Mouse (Mus musculus): Measurements from ENCODE around the gene Sept12. TPM values are rescaled to one million over a fixed set of nuclear protein-coding genes. Genes with fewer than 3 reads are reported as not detected.

The Sept12 gene
- polyA plus RNA-seq (2021; fragmentation: Nextera tagmentation) = not detected in 2 replicates
- long read RNA-seq, experiment 1 = 0 reads
- long read RNA-seq, experiment 2 = 0 reads

GRCm38 (mm10) chr16:4997553-4997952 is at the start of gene Sept12:
TSS of gene Sept12 (minus strand) at chr16:4997852.

DNA sequence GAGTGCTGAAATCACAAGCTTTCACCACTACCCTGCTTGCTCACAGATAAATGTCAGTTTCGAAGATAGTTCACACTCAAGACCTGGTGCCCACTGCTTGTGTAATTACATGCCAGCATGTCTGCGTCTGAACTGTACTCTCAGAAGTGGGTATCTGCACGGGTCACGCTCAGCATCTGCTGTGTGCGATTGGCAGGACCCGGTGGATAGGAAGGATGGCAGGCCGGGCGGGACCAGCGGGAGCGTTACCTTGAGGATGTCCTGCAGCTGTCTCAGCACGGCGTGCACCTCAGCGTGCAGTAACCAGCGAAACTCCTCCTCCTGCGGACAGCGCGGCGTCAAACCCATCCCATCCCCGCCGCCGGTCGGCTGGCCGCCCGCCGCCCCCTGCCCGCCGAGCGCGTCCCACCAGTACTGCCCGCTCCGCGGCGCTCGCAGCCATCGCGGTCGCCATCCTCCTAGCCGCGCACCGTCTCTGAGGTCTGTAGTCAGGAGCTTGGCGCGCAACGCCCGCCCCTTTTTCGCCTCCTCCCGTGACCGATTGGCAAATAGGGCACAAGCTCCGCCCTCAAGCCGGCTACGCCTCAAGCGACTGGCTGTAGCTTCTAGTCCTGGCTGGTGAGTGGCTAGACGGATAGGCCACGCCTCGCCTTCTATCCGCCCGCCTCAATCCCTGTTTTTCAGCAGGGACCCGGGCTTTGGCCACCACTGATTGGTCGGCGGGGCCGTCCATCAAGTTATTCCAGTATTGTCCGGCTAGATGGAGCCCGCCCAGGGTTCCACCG is 15.6 kb upstream of the Sept12 start, which contains the start of gene Rogdi:
Rogdi (minus strand) TSS at position 500 of the 785 bp plus-strand sequence.

DNA sequence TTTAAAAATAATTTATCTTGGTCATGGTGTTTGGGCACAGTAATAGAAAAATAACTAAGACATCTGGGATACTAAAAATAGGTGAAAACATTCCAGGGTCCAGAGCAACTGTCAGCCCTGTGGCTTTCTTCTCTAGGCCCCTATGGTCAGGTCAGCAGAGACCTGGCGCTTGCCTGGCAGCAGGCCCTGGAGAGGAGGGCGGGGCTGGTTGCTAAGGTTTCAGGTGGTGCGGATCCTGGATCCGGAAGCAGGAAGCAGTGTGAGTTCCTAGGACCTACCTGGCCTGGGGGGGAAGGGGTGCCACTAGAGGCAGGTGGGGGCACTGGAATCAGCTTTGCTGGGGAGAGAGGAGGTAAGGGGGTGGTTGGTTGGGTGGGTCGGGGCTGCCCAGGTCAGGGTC is 9.4 kb upstream of the Sept12 start, which contains the start of gene Smim22:
Smim22 (plus strand) TSS at position 222 of the 400 bp plus-strand sequence.

GRCm38 (mm10) chr16:4963797-4964709 is 33.6 kb downstream of the Sept12 start, which contains the start of gene Anks3:
TSS of gene Anks3 (minus strand) at chr16:4964205.

GRCm38 (mm10) chr16:4938461-4938860 is 59.2 kb downstream of the Sept12 start, which contains the start of gene Nudt16l1:
TSS of gene Nudt16l1 (plus strand) at chr16:4938761.

Other genes with a start within 250 kb of the Sept12 start
- 157 and 190 TPM in 2 replicates for gene Cdip1, start 207.6 kb downstream of the Sept12 start, polyA plus RNA-seq (2021; fragmentation: Nextera tagmentation)
- not detected in 2 replicates for gene 4930562C15Rik, start 162.4 kb downstream of the Sept12 start, polyA plus RNA-seq (2021; fragmentation: Nextera tagmentation)
- gene Ubald1, start 117.5 kb downstream of the Sept12 start, polyA plus RNA-seq (2021; fragmentation: Nextera tagmentation) = 61.3 and 98.9 TPM in 2 replicates
- 78.9 and 89.4 TPM in 2 replicates for gene Mgrn1, start 111.6 kb downstream of the Sept12 start, polyA plus RNA-seq (2021; fragmentation: Nextera tagmentation)
- gene Nudt16l1, start 59.1 kb downstream of the Sept12 start, polyA plus RNA-seq (2021; fragmentation: Nextera tagmentation) = 86.5 and 107 TPM in 2 replicates
- gene Anks3, start 33.6 kb downstream of the Sept12 start, polyA plus RNA-seq (2021; fragmentation: Nextera tagmentation) = 16.2 and 19.8 TPM in 2 replicates
- gene Smim22, start 9.4 kb upstream of the Sept12 start, polyA plus RNA-seq (2021; fragmentation: Nextera tagmentation) = 0.89 and 1.0 TPM in 2 replicates
- gene Rogdi, start 15.7 kb upstream of the Sept12 start, polyA plus RNA-seq (2021; fragmentation: Nextera tagmentation) = 167 and 182 TPM in 2 replicates
- 69.1 and 69.7 TPM in 2 replicates for gene Glyr1, start 52.0 kb upstream of the Sept12 start, polyA plus RNA-seq (2021; fragmentation: Nextera tagmentation)
- gene Ubn1, start 52.2 kb upstream of the Sept12 start, polyA plus RNA-seq (2021; fragmentation: Nextera tagmentation) = 5.0 and 8.6 TPM in 2 replicates
- 0.06 and 0.11 TPM in 2 replicates for gene Ppl, start 134.6 kb upstream of the Sept12 start, polyA plus RNA-seq (2021; fragmentation: Nextera tagmentation)
- 0.70 and 0.94 TPM in 2 replicates for gene Sec14l5, start 149.3 kb upstream of the Sept12 start, polyA plus RNA-seq (2021; fragmentation: Nextera tagmentation)
- 11.9 and 16.7 TPM in 2 replicates for gene Nagpa, start 206.2 kb upstream of the Sept12 start, polyA plus RNA-seq (2021; fragmentation: Nextera tagmentation)
- gene AU021092, start 224.4 kb upstream of the Sept12 start, polyA plus RNA-seq (2021; fragmentation: Nextera tagmentation) = 1.5 and 2.8 TPM in 2 replicates
- gene Alg1, start 235.8 kb upstream of the Sept12 start, polyA plus RNA-seq (2021; fragmentation: Nextera tagmentation) = 33.8 and 39.6 TPM in 2 replicates

Data from left cerebral cortex, adult 6 months (tissue).